Mouse (Mus musculus) neural tube, embryonic 15.5 days (tissue): ENCODE measurements around the gene Tmem246. TPM values are rescaled to one million over a fixed set of nuclear protein-coding genes. Genes with fewer than 3 reads are reported as not detected.

Experiments used
- ATAC-seq: fragments of 200-750 bp; cut with Nextera tagmentation; 2 replicates; pipeline ENCODE4 v1.8.0; 2017; ENCODE audit warnings: mild to moderate bottlenecking, moderate TSS enrichment, moderate library complexity; ENCODE audit not compliant: low FRiP score
- H3K27ac ChIP-seq: fragments of 300-500 bp; sonication (generic); replicated peaks from 2 replicates; pipeline ENCODE4 v1.5.1; 2015; ENCODE audit warnings: mild to moderate bottlenecking, inconsistent platforms
- H3K27me3 ChIP-seq: fragments of 300-500 bp; sonication (generic); replicated peaks from 2 replicates; pipeline ENCODE4 v1.6.1; 2015; ENCODE audit warnings: inconsistent platforms
- H3K36me3 ChIP-seq: fragments of 300-500 bp; sonication (generic); 2 replicates; pipeline ENCODE4 v1.6.1; 2015; ENCODE audit warnings: inconsistent platforms
- H3K4me1 ChIP-seq: fragments of 300-500 bp; sonication (generic); 2 replicates; pipeline ENCODE4 v1.6.1; 2015; ENCODE audit warnings: inconsistent platforms
- H3K4me2 ChIP-seq: fragments of 300-500 bp; sonication (generic); 2 replicates; pipeline ENCODE4 v1.6.1; 2015; ENCODE audit warnings: inconsistent platforms, mild to moderate bottlenecking, moderate library complexity
- H3K4me3 ChIP-seq: fragments of 300-500 bp; sonication (generic); replicated peaks from 2 replicates; pipeline ENCODE4 v1.5.1; 2015; ENCODE audit warnings: mild to moderate bottlenecking, inconsistent platforms
- H3K9ac ChIP-seq: fragments of 300-500 bp; sonication (generic); replicated peaks from 2 replicates; pipeline ENCODE4 v1.6.1; 2015; ENCODE audit warnings: mild to moderate bottlenecking, inconsistent platforms
- H3K9me3 ChIP-seq: fragments of 300-500 bp; sonication (generic); replicated peaks from 2 replicates; pipeline ENCODE4 v1.6.1; 2016; ENCODE audit warnings: inconsistent platforms
- WGBS: fragments of 180-500 bp; shearing (Covaris S2); methylation state at CpG from one replicate; pipeline ENCODE4 v1.1.7; 2015; ENCODE audit warnings: mixed read lengths; 5-methylcytosine and 5-hydroxymethylcytosine counted together
- polyA plus RNA-seq: library from polyadenylated mRNA; unstranded; fragments of >200 nt; fragmentation: Nextera tagmentation; extraction: Ambion mirVana; gene quantifications from 2 replicates; pipeline ENCODE4 v1.2.1, GENCODE M21; 2015

Gene Tmem246
- polyA plus RNA-seq, 1 experiment from 2014 or later: 135 TPM

DNA sequence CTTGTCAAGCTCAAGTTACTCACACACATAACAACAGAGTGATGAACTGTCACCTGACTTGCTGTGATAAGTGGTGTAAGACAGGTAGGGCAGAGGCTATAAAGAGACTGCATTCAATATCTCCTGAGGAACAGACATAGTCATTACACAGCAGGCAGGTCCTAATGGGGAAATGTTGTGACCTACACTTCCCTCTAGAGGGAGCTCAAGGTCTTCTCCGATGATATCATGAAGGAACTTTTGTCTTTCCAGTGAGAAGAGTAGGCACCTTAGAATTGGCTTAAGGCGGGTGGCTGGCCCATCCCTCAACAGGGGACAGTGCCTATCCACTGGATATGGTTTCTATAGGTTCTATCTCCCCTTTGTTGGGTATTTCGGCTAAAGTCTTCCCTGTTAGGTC is 30.1 kb downstream of the Tmem246 start:
- 16% methylated on average over 3 of the region's 3 CpGs for WGBS
- Histone ChIP-seq H3K4me2 (no peak overlapping the region), H3K4me1 (no peaks in the 10 kb centered on the region), H3K27me3 (no peaks in the 10 kb centered on the region), H3K36me3 (no peaks in the 10 kb centered on the region), H3K27ac (no peak overlapping the region), H3K9ac (no peak overlapping the region), H3K9me3 (no peaks in the 10 kb centered on the region), H3K4me3 (no peak overlapping the region)
- peak; percentile 63 for ATAC-seq

DNA sequence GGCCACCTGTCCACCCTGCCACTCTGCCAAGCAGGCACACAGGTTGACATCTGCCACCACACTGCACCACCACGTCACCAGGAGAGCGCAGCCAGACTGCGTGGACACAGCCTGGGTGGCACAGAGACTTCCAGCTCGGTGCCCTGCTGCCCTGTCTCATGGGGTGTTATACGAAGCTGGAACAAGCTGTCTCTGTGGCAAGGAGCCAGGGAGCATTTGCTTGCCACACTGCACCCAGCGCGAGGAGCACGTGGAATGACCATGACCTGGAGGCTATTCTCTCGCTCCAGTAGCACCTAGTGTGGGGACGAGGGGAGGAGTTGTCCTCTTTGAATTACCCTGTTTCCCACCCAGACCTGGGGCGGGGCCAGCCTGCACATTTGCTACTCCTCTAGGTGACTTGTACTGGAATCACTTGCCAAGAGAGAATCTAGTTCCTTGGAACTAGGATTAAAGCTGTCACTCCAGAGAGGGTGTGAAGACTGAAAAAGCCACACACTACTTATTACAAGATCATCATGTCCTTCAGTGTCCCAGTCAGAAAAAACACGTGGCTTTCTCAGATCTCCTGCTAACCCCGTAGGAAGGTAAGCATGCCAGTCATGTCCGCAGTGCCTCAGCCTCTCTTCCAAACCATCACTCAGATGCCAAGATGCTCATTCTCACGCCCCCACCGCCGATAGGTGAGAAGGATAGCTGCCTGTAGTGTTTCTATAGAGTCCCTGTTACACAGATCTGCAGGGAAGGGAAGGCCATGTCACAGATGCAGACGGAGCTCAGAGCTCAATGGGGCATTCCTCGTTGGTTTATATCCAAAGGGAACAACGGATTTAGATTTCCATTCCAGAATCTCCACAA is 37.5 kb downstream of the Tmem246 start:
- Histone ChIP-seq H3K9me3 (no peaks in the 10 kb centered on the region), H3K27me3 (no peaks in the 10 kb centered on the region), H3K4me3 (no peak overlapping the region), H3K4me1 (no peaks in the 10 kb centered on the region), H3K27ac (no peak overlapping the region), H3K4me2 (no peak overlapping the region), H3K36me3 (no peaks in the 10 kb centered on the region), H3K9ac (no peak overlapping the region)
- 0 out of 2 replicates have a peak, but pooled peaks have one; percentile 24 for ATAC-seq
- WGBS: 71% methylated on average over 20 of the region's 20 CpGs

DNA sequence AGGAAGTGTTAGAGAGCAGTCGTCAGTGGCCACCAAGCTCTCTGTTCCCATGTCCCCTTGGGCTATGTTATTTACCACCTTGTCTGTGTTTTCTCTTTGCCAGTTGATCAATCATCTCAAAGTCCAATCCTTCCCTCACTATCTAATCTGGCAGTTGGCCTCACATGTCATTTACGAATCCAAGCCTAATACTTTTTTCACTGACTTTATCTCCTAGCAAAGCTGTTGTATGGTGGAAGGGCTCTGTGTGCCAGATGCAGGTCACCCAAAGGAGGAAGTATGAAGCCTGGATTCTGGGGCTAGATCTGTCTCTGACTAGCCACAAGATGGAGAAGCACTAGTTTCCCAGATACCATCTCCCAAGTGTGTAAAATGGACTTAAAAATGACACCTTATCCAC is 39.5 kb downstream of the Tmem246 start:
- no peak overlapping the region for H3K4me3 ChIP-seq
- H3K4me1 ChIP-seq: no peaks in the 10 kb centered on the region
- H3K27me3 ChIP-seq: no peaks in the 10 kb centered on the region
- ATAC-seq: no peak
- H3K27ac ChIP-seq: no peak overlapping the region
- WGBS: 85% methylated on average over 2 of the region's 2 CpGs
- no peak overlapping the region for H3K4me2 ChIP-seq
- H3K9ac ChIP-seq: no peak overlapping the region
- H3K36me3 ChIP-seq: no peaks in the 10 kb centered on the region
- H3K9me3 ChIP-seq: no peaks in the 10 kb centered on the region

DNA sequence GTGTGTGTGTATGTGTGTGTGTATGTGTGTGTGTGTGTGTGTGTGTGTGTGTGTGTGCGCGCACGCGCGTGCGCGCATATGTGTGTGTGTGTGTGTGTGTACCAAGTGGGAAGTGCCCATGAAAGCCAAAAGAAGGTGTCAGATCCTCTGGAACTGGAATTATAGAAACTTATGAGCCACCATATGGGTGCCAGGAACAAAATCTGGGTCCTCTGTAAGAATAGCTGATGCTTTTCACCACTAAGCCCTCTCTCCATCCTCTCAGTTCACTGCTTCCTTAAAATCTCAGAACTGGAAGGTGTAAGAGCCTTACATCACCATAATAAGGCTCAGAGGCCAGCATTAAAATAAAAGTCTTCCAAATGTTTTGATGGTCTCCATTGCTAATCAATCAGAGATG is 40.3 kb downstream of the Tmem246 start:
- no peak overlapping the region for H3K27ac ChIP-seq
- H3K4me3 ChIP-seq: no peak overlapping the region
- no peak overlapping the region for H3K9ac ChIP-seq
- no peaks in the 10 kb centered on the region for H3K27me3 ChIP-seq
- H3K4me2 ChIP-seq: no peak overlapping the region
- no peaks in the 10 kb centered on the region for H3K9me3 ChIP-seq
- H3K36me3 ChIP-seq: no peaks in the 10 kb centered on the region
- H3K4me1 ChIP-seq: no peaks in the 10 kb centered on the region
- ATAC-seq: no peak
- WGBS: 91% methylated on average over 7 of the region's 7 CpGs

DNA sequence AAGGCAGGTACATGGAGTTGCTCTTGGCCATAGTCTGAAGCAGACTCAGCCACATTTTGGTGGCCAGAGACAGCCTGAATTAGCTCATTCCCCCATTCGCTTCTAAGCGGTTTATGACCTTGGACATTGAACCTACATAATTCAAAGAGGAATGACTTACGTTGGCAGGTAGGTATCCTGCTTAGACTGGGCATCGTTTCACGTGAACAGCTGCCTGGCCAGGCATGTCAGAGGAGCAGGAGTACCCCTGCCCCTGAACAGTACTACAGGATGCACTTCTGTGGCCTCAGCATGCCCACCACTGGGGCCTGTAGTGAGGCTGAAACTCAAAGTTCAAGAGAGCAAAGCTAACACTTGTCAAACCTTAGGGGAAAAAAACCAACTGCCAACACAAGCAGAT is 44.3 kb downstream of the Tmem246 start:
- Histone ChIP-seq H3K9ac (no peak overlapping the region), H3K27ac (no peak overlapping the region), H3K4me3 (no peak overlapping the region), H3K4me2 (no peak overlapping the region), H3K27me3 (no peaks in the 10 kb centered on the region), H3K4me1 (no peaks in the 10 kb centered on the region), H3K36me3 (no peaks in the 10 kb centered on the region), H3K9me3 (no peaks in the 10 kb centered on the region)
- 80% methylated on average over 5 of the region's 5 CpGs for WGBS
- no peak for ATAC-seq

DNA sequence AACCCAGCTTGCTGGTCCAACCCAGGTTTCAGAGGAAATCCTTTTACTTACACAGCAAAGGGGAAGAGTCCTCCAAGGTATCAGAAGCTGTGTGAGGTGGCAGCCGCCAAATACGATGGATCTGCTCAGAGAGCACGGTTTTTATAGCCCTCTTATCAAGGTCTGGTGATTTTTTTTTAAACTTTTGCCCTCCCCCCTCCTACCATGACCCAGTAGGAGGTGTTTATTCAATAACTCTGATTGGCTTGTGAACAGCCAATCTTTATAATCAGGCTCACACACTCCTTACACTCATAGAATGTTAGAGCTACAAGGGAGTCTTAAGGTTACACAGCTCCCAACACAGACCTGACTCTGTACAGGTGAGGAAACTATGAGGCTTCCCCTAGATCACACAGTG is 48.3 kb downstream of the Tmem246 start, which contains the start of gene Aldob:
Gene Aldob, minus strand, starts transcription at position 164 of the 400 bp plus-strand sequence.
- Histone ChIP-seq H3K36me3 (no peaks in the 10 kb centered on the region), H3K4me3 (no peak within 1 kb of the TSS), H3K27ac (no peak within 1 kb of the TSS), H3K9ac (no peak within 1 kb of the TSS), H3K4me1 (no peaks in the 10 kb centered on the region), H3K9me3 (no peaks in the 10 kb centered on the region), H3K4me2 (no peak within 1 kb of the TSS), H3K27me3 (no peaks in the 10 kb centered on the region)
- 65% methylated on average over 3 of the region's 3 CpGs for WGBS
- ATAC-seq: no peak

DNA sequence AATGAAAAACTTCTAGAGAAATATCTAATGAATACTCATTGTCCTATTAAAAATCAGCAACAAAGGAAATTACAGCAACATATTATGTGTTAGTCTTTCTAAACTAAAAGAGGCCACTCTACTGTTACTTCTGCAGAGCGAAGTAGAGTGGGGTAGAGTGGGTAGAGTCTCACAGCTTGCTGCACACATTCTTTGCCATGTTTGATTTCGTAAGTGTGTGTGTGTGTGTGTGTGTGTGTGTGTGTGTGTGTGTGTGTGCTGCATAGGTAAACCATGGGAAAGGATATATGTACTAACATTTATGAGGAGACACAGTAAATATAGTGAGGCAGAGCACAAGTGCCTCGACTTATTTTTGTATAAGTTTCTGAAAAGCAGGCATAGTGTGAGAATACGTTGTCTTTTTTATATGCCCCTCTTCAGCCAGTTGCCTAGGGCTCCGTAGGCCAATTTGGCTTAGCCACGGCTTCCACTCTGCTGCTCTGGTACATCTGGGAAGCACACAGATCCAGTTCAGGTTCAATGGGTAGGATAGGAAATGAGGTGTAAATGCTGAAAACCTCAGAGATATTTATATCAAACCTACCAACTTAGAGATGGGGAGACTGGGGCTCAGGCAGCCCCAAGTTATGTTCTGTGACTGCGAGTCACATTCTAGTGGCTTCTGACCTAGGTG is 50.0 kb downstream of the Tmem246 start:
- 87% methylated on average over 7 of the region's 7 CpGs for WGBS
- no peak overlapping the region for H3K9ac ChIP-seq
- H3K27me3 ChIP-seq: no peaks in the 10 kb centered on the region
- no peaks in the 10 kb centered on the region for H3K36me3 ChIP-seq
- H3K4me2 ChIP-seq: no peak overlapping the region
- H3K4me3 ChIP-seq: no peak overlapping the region
- no peaks in the 10 kb centered on the region for H3K9me3 ChIP-seq
- H3K27ac ChIP-seq: no peak overlapping the region
- no peak for ATAC-seq
- no peaks in the 10 kb centered on the region for H3K4me1 ChIP-seq

DNA sequence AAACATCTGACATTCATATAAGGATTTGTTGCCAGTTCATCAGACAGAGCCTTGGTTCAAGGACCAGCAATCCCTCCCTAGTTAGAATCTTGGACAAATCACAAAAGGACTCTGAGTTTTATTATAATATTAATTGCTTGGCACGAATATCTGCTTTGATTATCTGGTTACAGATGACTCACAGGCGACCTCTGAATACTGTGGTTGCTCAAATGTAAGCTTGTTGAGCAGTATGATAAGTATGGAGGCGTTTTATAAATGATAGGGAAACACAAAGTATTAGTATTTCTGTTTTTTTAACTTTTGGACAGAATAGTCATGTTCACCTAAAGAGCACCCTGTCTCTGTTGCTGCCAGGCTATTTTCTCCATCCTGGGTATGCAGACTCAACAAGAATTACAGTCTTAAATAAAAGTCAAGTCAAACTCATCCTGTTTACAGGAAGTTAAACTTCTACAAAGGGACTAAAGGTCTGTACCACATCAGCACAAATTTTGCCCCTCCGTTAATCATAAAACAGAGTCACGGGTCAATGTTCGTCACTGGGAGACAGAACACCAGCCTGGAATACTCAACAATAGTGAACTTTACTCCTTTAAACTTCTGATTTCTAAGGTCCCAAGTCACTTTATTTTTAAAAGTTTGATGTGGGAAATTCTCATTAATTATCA is 50.7 kb downstream of the Tmem246 start:
- no peaks in the 10 kb centered on the region for H3K9me3 ChIP-seq
- H3K9ac ChIP-seq: no peak overlapping the region
- no peaks in the 10 kb centered on the region for H3K36me3 ChIP-seq
- ATAC-seq: no peak
- WGBS: 74% methylated on average over 6 of the region's 6 CpGs
- H3K27ac ChIP-seq: no peak overlapping the region
- no peaks in the 10 kb centered on the region for H3K4me1 ChIP-seq
- no peak overlapping the region for H3K4me3 ChIP-seq
- H3K27me3 ChIP-seq: no peaks in the 10 kb centered on the region
- no peak overlapping the region for H3K4me2 ChIP-seq

DNA sequence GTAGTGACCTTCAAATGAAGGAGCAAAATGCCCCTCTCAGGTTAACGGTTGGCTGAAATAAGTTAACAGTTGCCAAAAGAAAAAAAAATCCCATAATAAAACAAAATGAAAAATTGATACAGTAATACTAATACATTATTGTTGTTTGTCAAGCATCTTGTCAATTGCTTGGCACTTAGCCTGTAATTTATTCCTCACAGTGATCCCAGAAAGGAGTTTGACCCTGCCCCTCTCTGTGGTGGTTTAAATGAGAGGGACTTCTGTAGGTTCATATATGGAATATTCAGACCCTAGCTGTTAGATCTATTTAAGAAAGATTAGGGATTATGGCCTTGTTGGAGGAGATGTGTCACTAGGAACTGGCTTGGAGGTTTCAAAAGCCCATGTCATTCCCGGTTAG is 51.6 kb downstream of the Tmem246 start:
- WGBS: 88% methylated on average over 2 of the region's 2 CpGs
- no peaks in the 10 kb centered on the region for H3K36me3 ChIP-seq
- H3K27ac ChIP-seq: no peak overlapping the region
- H3K9me3 ChIP-seq: no peaks in the 10 kb centered on the region
- ATAC-seq: no peak
- no peaks in the 10 kb centered on the region for H3K4me1 ChIP-seq
- H3K27me3 ChIP-seq: no peaks in the 10 kb centered on the region
- H3K4me2 ChIP-seq: no peak overlapping the region
- no peak overlapping the region for H3K9ac ChIP-seq
- no peak overlapping the region for H3K4me3 ChIP-seq

DNA sequence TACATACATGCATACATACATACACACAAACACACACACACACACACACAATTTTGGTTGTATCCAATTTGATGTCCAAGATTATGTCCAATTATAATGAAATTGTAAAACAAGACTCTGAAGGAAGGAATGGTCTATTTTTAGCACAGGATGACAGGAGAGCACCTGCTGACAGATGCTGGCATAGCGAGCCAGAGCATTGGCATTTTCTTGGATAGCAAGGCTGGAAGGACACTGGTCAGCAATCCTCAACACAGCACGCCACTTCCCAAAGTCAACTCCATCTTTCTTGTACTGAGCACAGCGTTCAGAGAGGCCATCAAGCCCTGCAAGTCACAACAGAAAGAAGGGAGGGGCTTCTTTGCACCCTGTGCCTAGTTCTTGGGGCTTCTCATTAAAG is 56.7 kb downstream of the Tmem246 start:
- no peak for ATAC-seq
- 78% methylated on average over 3 of the region's 3 CpGs for WGBS
- Histone ChIP-seq H3K4me1 (no peaks in the 10 kb centered on the region), H3K27ac (no peak overlapping the region), H3K4me3 (no peak overlapping the region), H3K36me3 (no peaks in the 10 kb centered on the region), H3K4me2 (no peak overlapping the region), H3K9me3 (no peaks in the 10 kb centered on the region), H3K27me3 (no peaks in the 10 kb centered on the region), H3K9ac (no peak overlapping the region)

DNA sequence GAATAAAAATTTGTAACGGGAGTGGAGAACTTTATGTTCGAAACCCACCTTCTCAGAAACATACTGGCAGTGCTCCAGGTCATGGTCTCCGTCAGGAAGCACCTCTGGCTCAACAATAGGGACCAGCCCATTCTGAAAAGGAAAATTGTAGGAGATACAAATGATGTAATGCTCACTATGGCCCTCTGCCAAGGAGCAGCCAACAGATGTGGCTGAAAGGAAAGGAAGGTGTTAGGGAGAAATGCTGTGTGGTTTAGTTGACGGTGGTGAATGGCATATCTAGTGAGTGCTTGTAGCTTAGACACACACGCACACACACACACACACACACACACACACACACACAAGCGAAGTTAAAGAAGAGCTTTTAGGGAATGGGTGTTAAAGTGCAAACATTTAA is 58.0 kb downstream of the Tmem246 start:
- WGBS: 66% methylated on average over 6 of the region's 6 CpGs
- Histone ChIP-seq H3K9me3 (no peaks in the 10 kb centered on the region), H3K4me1 (no peaks in the 10 kb centered on the region), H3K36me3 (no peaks in the 10 kb centered on the region), H3K4me2 (no peak overlapping the region), H3K9ac (no peak overlapping the region), H3K27me3 (no peaks in the 10 kb centered on the region), H3K27ac (no peak overlapping the region), H3K4me3 (no peak overlapping the region)
- no peak for ATAC-seq

DNA sequence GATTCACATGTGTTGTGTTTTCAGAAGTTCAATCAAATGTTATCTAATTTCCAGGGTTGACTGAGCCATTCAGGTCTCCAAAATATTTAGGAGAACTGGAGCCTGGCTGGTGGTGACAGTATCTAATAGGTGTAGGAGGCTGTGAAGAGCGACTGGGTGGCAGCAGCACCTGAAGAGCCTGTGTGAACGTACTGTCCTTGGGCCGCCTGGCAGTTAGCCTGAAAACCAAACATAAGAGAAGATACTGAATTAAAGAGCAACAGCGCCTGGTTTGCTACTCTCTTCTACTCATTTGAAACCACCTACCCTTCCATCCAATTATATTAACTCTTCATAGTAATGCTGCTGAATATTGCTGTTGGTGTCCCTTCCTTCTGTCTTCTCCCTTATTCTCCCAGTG is 61.0 kb downstream of the Tmem246 start:
- Histone ChIP-seq H3K9ac (no peak overlapping the region), H3K27ac (no peak overlapping the region), H3K9me3 (no peaks in the 10 kb centered on the region), H3K4me3 (no peak overlapping the region), H3K27me3 (no peaks in the 10 kb centered on the region), H3K4me2 (no peak overlapping the region), H3K36me3 (peaks cover 15% of the 10 kb centered on the region), H3K4me1 (no peaks in the 10 kb centered on the region)
- ATAC-seq: no peak
- 92% methylated on average over 4 of the region's 4 CpGs for WGBS
